Mouse (Mus musculus) CD4-positive helper T cell, adult 2 months (primary cell): ENCODE measurements around the gene Flot2.

ENCODE experiments used
- DNase-seq: peaks from one replicate; pipeline ENCODE4 v3.0.0-alpha.2; 2012; ENCODE audit warnings: low read depth, missing footprints, low spot score

The Flot2 gene

GRCm38 (mm10) chr11:78100746-78101145 is 63.0 kb downstream of the Flot2 start:
- DNase-seq, result no peak

GRCm38 (mm10) chr11:78102142-78102541 is 64.4 kb downstream of the Flot2 start:
- no peak for DNase-seq

- no peak for DNase-seq
Observed at GRCm38 (mm10) chr11:78102958-78103747, 65.4 kb downstream of the Flot2 start.

- DNase-seq, result no peak
Observed at GRCm38 (mm10) chr11:78104501-78104900, 66.8 kb downstream of the Flot2 start.
